Mouse (Mus musculus): ENCODE results near the gene Atrnl1. TPM values are rescaled to one million over a fixed set of nuclear protein-coding genes. Genes with fewer than 3 reads are reported as not detected.
A peak's percentile ranks its signal among the peaks of the same experiment; 100 is the strongest.
"Not testable (repeated sequence)": the region's sequence is repeated elsewhere in the genome, so short reads cannot be mapped to it uniquely, and the experiment has no call there.

Atrnl1 gene
- total RNA-seq, 2 experiments from 2014 or later = 63.4 to 68.6 TPM

DNA sequence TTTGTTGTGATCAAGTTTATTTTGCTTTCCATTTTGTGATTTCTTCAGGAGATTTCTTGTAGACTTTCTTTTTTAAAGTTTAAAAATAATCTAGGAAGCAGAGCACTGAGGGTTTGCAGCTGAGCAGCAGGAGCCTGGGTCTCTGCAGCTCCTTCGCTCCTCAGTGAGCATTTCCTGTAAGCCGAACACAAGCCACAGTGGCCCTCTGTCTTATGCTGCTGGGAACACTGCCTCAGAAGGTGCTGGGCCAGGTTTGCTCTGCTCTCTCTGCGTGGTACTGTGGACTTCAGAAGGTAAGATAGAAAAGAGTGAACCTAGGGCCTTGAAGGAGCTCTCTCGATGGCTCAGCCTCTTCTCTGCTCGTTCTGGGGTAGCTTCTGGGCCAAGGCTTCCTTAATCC lies 407.9 kb downstream of the Atrnl1 start:
- DNase-seq (ENCODE audit: low spot score in 2 of 2) = no peak

DNA sequence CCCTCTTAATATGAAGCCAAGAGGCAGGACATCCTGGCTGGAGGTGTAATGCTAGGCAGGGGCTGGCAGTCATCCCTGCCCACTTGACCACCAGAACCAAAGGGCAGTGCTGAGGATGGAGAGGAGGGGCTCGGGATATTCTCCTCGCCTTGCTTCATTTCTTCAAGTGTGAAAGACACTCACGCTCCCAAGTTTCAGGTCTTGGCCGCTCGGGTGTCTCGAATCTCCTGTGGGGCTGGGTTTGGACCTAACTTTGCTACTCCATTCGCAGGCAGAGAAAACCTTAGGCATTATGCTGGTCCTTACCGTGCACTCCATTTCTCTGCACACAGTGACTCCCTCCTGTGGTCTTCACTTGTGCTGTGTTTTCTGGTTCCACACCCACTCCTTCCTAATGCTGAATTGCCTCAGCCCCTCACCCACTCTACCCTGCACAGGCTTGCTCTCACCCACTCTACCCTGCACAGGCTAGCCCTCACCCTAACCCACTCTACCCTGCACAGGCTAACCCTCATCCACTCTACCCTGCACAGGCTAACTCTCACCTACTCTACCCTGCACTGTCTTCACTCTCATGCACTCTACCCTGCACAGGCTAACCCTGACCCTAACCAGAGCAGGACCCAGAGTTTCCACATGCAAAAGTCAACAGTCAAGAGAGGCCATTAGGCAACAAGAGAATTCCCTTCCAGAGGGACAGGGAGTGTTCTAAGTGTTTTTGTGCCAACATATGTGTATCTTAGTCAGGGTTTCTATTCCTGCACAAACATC lies 410.9 kb downstream of the Atrnl1 start:
- DNase-seq (ENCODE audit: low spot score in 2 of 2) = no peak

DNA sequence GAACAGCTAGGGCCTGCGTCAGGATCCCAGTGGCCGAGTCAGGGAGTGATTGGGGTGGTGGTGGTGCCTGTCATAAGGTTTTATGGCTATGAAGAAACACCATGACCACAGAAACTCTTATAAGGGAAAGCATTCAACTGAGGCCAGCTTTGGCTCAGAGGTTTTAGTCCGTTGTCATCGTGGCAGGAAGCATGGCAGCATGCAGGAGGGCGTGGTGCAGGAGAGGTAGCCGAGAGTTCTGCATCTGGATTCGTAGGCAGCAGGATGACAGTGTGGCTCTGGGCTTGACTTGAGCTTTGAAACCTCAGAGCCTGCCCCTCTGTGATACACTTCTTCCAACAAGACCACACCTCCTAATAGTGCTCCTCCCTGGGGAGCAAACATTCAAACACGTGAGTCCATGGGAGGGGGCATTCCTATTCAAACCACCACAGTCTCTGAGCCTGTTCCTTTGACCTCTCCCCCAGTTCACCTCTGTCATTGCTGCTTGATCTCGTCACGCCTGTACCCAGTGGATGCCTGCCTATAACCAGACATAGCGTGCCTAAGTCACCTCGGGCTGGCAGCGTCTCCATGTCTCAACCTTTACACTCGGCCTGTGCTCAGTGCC lies 412.5 kb downstream of the Atrnl1 start:
- no peak for DNase-seq (ENCODE audit: low spot score in 2 of 2)

DNA sequence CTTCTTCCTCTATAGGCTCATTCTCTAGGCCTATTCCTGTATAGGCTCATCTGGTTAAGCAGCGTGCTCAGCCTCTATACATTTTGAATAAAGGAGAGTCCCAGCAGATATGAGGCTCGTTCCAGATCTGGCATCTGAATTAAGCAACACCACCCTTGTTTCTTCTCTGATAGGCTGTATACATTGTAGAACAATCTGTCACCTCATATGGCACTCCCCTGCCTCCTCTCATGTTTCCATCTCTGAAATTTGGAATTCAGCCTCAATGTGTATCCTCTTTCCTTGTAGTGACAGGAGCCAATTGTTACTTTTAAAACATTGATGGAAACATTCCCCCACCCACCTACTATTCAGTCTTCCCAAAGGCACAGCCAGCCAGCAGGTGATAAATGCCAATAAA lies 414.2 kb downstream of the Atrnl1 start:
- peak in 1 of 2 experiments; percentile 41 for DNase-seq (ENCODE audit: low spot score in 2 of 2)

DNA sequence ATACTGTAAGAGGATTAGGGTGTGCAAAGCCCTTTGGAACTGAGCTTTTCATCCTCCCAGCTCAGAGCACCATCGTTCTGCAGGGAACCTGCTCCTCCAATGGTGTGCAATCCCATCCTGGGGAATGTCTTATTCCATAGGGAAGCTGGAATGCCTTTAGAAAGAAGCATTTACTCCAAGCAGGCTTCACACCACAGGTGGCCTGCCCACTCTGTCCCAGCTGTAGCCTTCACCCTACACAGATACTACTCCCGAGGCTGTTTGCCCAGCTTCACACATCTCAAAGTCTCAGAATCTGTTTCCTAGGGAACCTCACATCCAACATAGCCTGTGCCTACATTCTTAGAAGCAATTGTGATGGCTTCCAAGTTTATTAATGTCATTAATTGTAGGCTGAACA lies 418.8 kb downstream of the Atrnl1 start:
- no peak for DNase-seq (ENCODE audit: low spot score in 2 of 2)

DNA sequence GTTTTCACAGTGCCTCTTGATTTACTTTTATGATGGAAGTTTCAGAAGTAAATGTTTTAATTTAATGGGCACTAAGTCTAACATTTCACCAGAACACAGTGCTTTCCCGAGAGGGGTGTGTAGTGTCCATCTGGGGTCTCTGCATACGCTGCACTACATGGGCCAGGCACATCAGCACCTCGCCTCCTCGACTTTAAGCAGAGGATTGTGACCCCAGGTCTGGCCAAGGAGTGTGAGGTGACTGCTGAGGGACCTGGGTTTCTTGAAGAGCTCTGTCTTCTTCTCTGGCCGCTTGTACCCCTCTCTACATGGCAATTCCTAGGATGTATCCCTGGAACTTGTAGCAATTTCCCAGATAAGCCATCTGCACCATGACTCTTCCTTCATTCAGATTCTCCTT lies 422.4 kb downstream of the Atrnl1 start:
- no peak for DNase-seq (ENCODE audit: low spot score in 2 of 2)

DNA sequence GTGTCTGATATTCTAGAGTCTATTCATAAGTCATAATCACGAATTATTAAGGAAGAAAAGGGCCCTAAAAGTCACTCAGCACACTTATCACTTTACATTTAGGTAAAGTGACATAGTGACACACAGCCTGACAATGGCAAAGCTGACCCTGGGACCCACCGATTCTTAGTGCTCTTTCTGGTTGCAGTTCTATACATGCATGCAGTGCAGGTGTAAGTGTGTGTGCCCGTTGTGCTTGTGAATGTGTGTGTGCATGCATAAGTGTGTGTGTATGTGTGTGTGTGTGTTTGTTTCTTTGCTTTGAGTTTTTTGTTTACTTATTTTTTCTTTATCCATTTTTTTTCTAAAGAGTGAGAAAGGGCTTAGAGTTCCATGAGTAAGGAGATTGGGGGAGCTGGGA lies 425.3 kb downstream of the Atrnl1 start:
- DNase-seq (ENCODE audit: low spot score in 2 of 2) = no peak

DNA sequence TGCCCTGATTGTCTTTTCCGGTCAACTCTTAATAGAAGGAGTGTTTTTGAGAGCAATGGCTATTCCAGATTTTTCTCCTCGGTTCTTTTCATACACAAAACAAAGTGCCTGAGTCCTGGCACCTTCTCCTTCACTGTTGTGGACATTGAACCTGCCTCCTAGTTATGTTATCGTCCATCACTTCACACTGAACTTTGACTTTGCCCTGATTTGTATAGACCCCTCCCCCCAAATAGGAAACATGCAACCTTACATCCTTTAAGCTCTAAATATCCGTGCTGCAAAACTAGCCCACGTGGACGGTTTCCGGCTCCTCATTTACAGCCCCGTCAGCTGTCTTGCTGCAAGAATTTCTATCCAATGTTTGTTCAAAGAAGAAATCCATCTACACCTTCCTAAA lies 432.3 kb downstream of the Atrnl1 start:
- DNase-seq (ENCODE audit: low spot score in 2 of 2) = no peak

DNA sequence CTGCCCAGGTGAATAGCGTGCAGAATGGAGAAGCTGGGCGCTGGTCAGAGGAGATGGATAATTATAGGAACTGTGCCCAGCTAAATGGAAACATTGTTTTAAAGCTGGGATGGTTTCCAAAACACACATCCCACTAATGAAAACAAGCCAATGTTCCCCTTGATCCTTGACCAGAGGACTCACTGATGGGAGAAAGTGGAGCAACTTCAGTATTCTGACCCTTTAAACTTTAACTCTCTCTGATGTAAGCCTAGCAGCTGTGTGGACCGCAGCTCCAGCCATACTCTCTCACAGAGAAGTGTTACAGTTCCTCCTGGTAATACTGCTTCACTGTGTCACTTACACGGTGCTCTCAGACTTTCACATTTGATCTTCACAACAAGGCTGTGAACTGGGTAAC lies 432.7 kb downstream of the Atrnl1 start:
- no peak for DNase-seq (ENCODE audit: low spot score in 2 of 2)

DNA sequence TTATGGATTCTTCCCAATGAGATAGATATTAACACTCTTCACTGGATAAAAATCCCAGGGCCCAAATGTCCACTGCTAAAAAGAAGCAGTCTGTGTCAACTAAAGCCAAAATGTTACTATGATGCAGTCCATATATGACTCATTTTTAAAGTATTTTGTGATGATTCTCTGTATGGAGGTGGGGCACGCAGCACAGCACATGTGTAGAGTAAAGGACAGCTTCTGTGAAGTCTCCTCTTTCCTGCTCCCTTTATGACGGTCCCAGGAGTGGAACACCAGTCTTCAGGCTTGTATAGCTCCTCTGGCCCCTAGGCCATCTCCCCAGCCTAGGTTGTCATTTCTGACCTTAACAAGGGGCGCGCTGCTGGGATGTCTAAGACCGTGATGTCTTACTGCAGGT lies 434.0 kb downstream of the Atrnl1 start:
- no peak for DNase-seq (ENCODE audit: low spot score in 2 of 2)

DNA sequence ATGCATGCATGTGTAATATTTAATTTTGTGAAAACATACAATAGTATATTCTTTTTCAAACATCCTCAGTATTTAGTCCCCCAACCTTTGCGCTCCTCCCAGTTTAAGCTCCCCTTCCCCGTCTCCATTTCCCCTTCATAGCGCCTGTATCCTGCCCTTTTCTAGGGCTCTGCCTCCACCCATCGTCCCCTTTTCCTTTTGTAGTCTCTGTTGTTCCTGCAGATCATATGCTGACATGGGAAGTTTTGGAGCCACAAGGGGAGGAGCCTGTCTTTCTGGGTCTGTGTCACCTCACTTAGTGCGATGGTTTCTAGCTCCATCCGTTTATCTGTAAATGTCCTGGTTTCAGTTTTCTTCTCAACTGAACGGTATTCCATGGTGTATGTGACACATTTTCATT lies 435.8 kb downstream of the Atrnl1 start:
- DNase-seq (ENCODE audit: low spot score in 2 of 2) = no peak

DNA sequence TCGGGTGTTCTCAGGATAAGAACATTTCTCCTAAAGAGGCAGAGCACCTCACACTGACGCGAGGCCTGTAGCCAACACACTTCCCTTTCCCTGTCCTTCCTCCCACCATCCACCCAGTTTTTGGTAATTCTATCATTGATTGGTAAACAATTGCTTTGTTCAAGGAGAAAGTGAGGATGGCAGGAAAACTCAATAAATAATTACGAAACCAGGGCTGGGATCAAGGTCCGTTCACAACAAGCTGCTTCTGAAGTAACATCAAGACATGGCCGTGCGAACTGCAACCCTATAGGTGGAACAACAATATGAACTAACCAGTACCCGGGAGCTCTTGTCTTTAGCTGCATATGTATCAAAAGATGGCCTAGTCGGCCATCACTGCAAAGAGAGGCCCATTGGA lies 439.6 kb downstream of the Atrnl1 start:
- DNase-seq (ENCODE audit: low spot score in 2 of 2) = not testable (repeated sequence)

DNA sequence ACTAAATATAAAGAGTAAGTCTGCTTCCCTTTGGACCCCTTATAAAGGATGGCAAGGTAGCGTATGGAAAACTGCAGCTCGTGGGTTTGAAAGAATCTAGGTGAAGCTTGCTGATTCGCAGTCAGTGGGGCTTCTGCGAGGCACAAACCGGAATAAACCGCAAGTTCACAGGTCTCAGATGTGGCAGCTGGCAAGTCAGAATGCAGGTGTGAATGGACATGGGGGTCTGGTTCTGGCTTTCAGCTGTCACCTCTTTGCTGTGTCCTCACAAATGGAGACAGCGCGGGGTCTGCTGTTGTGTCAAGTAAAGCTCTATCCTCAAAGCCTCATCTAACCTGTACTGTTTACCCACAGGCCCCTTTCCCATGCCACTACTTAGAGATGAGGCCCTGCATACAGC lies 440.2 kb downstream of the Atrnl1 start:
- DNase-seq (ENCODE audit: low spot score in 2 of 2) = no peak

DNA sequence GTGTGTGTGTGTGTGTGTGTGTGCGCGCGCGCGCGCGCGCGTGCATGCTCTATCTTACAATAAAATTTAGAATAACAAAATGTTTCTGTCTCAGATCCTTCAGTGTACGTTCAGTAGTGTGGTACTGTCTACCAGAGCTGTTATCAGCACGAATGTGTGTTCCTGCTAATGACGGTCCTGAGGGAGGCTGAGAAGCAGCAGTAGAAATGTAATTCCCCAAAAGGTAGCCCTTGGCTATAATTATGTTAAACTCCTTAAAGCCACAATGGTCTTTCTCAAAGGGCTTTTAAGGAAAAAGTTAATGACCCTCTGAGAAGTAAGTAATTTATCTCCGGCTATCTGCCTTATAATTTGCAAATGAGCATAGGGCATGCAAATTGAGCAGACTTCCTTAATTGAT lies 441.1 kb downstream of the Atrnl1 start:
- DNase-seq (ENCODE audit: low spot score in 2 of 2) = no peak

DNA sequence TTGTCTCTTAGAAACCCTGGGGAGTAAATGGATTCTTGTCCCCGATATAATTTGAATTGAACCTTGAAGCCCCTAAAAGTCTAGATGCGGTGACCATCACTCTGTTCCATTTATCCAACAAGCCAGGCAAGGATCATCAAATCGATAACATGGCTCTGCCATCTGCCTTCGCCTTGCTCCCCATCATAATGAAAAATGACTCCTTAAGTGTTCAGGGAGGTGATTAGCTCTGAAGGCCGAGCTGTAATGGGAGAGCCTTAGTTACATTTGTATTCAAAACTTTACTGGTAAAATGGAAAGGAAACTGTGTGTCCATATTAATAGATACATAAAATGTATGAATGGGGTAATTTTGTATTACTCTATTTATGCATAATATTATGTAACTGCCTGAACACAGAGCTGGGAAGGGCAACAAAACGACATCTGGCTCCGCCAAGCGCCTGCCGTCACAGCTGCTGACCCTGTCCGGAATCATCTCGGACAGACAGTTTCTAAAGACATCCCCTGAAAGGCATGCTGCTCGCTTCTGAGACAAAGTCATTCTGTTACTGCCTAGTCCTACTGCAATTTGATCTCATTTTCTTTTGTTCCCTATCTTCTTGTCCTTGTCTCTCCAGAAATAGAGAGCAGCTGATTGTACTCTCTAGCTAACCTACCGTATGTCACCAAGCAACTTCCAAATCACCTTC lies 441.8 kb downstream of the Atrnl1 start:
- no peak for DNase-seq (ENCODE audit: low spot score in 2 of 2)

DNA sequence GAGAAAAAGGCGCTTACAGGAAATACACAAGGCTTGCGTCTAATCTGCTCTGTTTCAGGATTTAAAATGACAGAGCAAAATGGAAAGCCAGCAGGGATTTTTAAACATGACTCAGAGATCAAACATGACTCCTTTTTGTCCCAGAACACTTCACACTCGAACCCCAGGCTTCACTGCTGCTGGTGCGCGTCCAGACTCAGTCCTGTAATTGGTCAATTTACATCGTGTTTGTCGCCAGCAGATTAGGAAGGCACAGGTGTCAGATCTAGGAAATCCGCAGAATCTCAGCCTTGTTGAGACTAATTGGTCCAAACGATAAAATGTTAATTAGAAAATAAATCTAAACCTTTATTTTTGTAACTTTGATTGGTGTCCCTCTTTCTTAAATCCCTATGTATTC lies 448.9 kb downstream of the Atrnl1 start:
- no peak for DNase-seq (ENCODE audit: low spot score in 2 of 2)

DNA sequence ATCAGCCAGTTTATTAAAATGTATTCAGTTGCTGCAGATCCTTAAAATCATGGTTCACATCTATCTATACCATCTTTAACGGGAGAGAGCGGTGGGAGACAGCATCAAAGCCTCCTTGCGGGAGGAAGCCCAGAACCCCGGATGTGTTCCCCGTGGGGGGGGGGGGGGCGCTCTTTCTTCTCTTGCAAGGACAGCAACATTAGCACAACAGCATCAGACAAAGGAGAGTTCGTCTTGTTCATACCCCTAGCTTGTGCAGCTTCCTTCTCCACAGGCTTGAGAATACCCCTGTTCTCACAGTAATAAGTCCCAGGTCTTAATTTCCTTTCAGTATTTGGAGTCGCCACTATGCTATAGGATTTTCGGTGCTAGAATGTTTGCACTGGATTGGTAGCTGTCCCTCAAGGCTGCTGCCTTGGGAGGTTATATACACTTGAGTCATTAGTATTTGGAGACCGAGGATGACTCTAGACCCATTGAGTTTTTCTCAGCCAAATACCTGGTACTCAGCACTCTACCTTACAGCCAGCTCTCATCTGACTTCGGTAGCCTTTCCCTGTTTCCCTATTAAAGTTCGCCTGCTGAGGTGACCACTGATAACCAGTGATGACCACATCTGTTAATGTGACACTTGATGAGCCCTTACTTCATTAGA lies 449.5 kb downstream of the Atrnl1 start:
- DNase-seq (ENCODE audit: low spot score in 2 of 2) = no peak

DNA sequence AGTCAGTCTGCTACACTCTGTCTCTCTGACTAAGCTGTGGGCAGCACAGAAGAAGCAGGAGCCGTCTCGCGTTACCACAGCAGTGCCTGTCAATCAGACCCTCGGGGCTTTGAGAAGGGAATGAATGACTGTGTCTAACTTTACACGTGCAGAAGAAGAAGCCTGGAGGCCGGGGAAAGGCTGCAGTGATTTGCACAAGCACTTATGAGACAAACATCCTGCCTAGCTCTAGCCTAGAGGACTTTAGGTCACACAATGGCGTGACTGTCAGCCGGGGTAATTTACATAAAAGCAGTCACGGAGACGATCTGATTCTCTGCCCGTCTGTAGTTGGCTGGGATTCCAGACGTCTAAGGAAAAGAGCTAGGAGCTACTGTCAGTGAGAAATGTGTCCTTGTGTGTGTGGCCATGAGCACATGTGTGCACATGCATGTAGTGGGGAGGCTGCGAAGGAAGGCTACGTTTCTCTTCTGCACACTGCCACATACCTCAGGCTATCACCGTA lies 450.1 kb downstream of the Atrnl1 start:
- no peak for DNase-seq (ENCODE audit: low spot score in 2 of 2)

DNA sequence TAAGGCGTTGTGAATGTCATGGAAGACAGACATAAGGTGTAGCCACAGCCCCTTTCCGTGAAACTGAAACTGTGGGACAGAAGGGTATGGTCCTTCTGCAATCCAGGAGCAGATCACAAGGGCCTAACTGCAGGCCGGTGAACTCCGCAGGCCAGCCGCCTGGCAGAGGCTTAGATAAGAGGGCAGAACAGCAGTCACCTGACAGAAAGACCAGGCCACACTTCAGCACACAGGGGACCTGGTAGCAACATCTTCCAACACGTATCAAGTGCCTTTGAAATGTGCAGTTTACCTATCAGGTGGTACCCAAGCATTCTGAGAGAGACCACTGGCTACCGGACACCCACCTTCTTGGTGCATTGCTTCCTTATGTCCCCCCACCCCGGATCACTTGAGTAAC lies 451.1 kb downstream of the Atrnl1 start:
- no peak for DNase-seq (ENCODE audit: low spot score in 2 of 2)

DNA sequence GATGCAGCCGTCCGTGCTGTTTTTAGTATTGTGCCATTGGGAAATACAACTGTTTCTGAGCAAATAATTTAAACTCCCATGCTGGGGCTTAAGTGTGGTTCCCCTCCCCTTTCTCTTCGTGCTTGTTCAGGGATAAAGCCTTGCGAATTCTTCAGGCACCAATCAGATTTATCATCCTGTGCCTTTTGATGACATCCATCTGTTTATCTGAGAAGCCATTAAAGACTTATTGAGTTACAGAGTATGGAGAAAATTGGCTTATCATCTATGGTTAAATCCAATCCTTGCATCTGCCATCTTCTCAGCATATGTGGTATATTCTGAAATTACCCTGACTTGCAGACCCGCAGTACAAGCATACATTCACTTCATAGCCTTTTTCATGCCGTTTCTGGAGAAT lies 452.7 kb downstream of the Atrnl1 start:
- DNase-seq (ENCODE audit: low spot score in 2 of 2) = no peak

DNA sequence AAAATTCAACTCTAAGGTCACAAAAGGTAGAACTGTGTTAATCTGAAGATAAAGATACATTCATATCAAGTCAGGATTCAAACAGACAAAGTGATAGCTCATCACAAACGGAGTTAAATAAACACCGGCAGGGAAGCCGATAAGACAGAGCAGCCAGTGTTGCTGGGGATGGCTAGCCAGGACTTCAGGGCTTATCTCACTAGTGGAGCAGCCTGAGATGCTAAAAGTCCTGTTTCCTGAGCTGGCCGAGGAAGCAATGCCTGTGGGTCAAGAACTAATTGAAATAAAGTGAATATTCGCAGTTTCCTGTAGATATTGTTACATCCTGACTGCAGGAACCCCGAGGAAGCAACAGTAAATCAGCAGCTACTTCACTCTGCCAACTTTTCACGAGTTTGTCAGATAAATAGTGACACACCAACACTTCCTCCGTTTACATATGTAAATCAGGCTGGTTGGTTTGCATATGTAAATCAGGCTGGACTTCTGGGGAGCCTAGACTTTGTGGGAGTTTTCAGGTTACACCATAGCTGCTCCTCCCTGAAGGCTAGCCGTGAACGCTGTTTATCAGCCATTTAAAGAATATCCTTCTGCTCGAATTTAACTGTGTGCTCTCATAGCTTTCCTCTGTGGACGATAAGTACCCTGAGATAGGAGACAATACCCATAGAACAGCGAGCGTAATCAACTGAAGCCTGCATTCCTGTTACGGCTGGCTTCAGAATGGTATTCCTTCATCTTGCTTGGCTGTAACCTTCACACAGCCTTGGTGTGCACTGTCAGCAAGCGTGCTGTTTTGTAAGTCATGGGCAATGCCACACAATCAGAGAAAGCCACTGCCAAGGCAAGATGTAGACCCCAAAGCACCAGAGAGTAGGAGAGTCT lies 453.5 kb downstream of the Atrnl1 start:
- DNase-seq (ENCODE audit: low spot score in 2 of 2) = no peak
